ENCODE assay signal across 7 mouse cellular contexts in genomic region chr9:49797508-49797820, GRCm38 (mm10). TPM values are rescaled to one million over a fixed set of nuclear protein-coding genes. Genes with fewer than 3 reads are reported as not detected.
DNase-seq lines count a peak whose midpoint lies in the region; ATAC-seq and TF ChIP-seq lines count a peak whose summit lies in the region.

No protein-coding gene starts in this region.

- TF ChIP-seq CTCF in left cerebral cortex, adult 2 months (IDR thresholded peaks at IDR 0.05), result no peak
- TF ChIP-seq CTCF in embryonic fibroblast, embryonic 13.5 days (IDR thresholded peaks at IDR 0.05; ENCODE audit: borderline replicate concordance, insufficient read depth, low read length), result no peak

- H3K36me3 ChIP-seq in intestine, embryonic 15.5 days, result no peaks in the 10 kb centered on the region
- 0 out of 2 replicates have a peak, but pooled peaks cover 9% of the 10 kb centered on the region for H3K36me3 ChIP-seq in neural tube, embryonic 13.5 days

- H3K4me3 ChIP-seq in left cerebral cortex, adult 2 months, result peak overlapping the region; percentile 94
- H3K4me3 ChIP-seq in embryonic fibroblast, embryonic 13.5 days (ENCODE audit: insufficient read depth, low read length), result peak overlapping the region; percentile 93
- H3K4me3 ChIP-seq in intestine, embryonic 15.5 days (replicated peaks), result peak overlapping the region; percentile 77
- peak overlapping the region; percentile 94 for H3K4me3 ChIP-seq in neural tube, embryonic 13.5 days

- peak overlapping the region; percentile 77 for H3K9ac ChIP-seq in intestine, embryonic 15.5 days
- peak overlapping the region; percentile 99 for H3K9ac ChIP-seq in neural tube, embryonic 13.5 days

- WGBS in intestine, embryonic 15.5 days, result under 1% methylated on average over 15 of the region's 15 CpGs
- WGBS in neural tube, embryonic 13.5 days, result under 1% methylated on average over 15 of the region's 15 CpGs

- no peak for TF ChIP-seq POLR2A in embryonic fibroblast, embryonic 13.5 days (IDR thresholded peaks at IDR 0.05; ENCODE audit: low read depth, low read length)

- H3K9me3 ChIP-seq in intestine, embryonic 15.5 days, result no peaks in the 10 kb centered on the region
- H3K9me3 ChIP-seq in neural tube, embryonic 13.5 days, result no peaks in the 10 kb centered on the region

- peak overlapping the region; percentile 90 for H3K4me2 ChIP-seq in intestine, embryonic 15.5 days (replicated peaks)
- peak overlapping the region; percentile 83 for H3K4me2 ChIP-seq in neural tube, embryonic 13.5 days

- H3K4me1 ChIP-seq in embryonic fibroblast, embryonic 13.5 days (ENCODE audit: control insufficient read depth, insufficient read depth, low read length), result peaks cover 15% of the 10 kb centered on the region
- peaks cover 13% of the 10 kb centered on the region for H3K4me1 ChIP-seq in intestine, embryonic 15.5 days (replicated peaks)
- peaks cover 47% of the 10 kb centered on the region for H3K4me1 ChIP-seq in neural tube, embryonic 13.5 days (replicated peaks)

- H3K27me3 ChIP-seq in intestine, embryonic 15.5 days (replicated peaks), result peaks cover 17% of the 10 kb centered on the region
- no peaks in the 10 kb centered on the region; the same call in 1 of the 2 replicates for H3K27me3 ChIP-seq in neural tube, embryonic 13.5 days

- DNase-seq in left cerebral cortex, adult 2 months (ENCODE audit: extremely low spot score in 1 of 2, low spot score in 2 of 2), result no peak
- DNase-seq in left cerebral cortex, postnatal 14 days (ENCODE audit: low spot score in 2 of 2), result no peak
- DNase-seq in gastrocnemius, postnatal 10 days, result no peak
- no peak for DNase-seq in spleen, adult 12 weeks (ENCODE audit: low spot score)

- H3K27ac ChIP-seq in left cerebral cortex, adult 2 months, result peak overlapping the region; percentile 98
- peak overlapping the region; percentile 48 for H3K27ac ChIP-seq in embryonic fibroblast, embryonic 13.5 days (ENCODE audit: insufficient read depth, low read length)
- peak overlapping the region; percentile 81 for H3K27ac ChIP-seq in intestine, embryonic 15.5 days
- peak overlapping the region; percentile 98 for H3K27ac ChIP-seq in neural tube, embryonic 13.5 days (replicated peaks)

- intact Hi-C loops in left cerebral cortex, adult 2 months (cut with DNase I), result loop anchor here (5.0 to 10.0 kb wide), 8 partner anchors 40 to 305 kb away; no protein-coding TSS in a partner anchor
- intact Hi-C loops in left cerebral cortex, postnatal 14 days (cut with DNase I), result loop anchor here (5.0 to 10.0 kb wide), 3 partner anchors 180 to 375 kb away; no protein-coding TSS in a partner anchor

- ATAC-seq in intestine, embryonic 15.5 days, result no peak; the same call in 1 of the 2 replicates
- ATAC-seq in neural tube, embryonic 13.5 days (ENCODE audit: low read depth), result no peak

RNA-seq across cellular contexts. Expression of gene Ncam1, which starts 1.3 kb away (rescaled TPM):
- total RNA-seq in left cerebral cortex, adult 2 months (2021), result 100 to 1,000 TPM; 270 to 291 TPM
- 100 to 1,000 TPM; 437 to 463 TPM for total RNA-seq in left cerebral cortex, postnatal 14 days (2021)
- polyA plus RNA-seq in embryonic fibroblast, embryonic 13.5 days (2011; ENCODE audit: insufficient read length, low read depth, missing spikeins), result 182 and 218 TPM in 2 replicates
- polyA plus RNA-seq in intestine, embryonic 15.5 days (2015; fragmentation: Nextera tagmentation; extraction: Ambion mirVana), result 76.2 and 77.5 TPM in 2 replicates
- 450 and 454 TPM in 2 replicates for polyA plus RNA-seq in neural tube, embryonic 13.5 days (2015; fragmentation: Nextera tagmentation; extraction: Ambion mirVana)
- 10 to 100 TPM; 67.7 to 74.1 TPM for total RNA-seq in gastrocnemius, postnatal 10 days (2021)

Comparison
In these comparisons a context has a peak if more than half of its experiments do, and no peak if none do; other contexts are left out.
1. H3K27ac ChIP-seq: peak in every context shown above with its lines; median percentile 98 in left cerebral cortex, adult 2 months; 98 in neural tube, embryonic 13.5 days; 81 in intestine, embryonic 15.5 days; 48 in embryonic fibroblast, embryonic 13.5 days.